Mouse (Mus musculus): Measurements from ENCODE around the gene Rasal2.

- TF ChIP-seq POLR2A (IDR thresholded peaks at IDR 0.05; ENCODE audit: insufficient read length, low read depth) (no peak), REST (IDR thresholded peaks at IDR 0.05; ENCODE audit: insufficient read depth, insufficient read length) (no peak), MAX (IDR thresholded peaks at IDR 0.05; ENCODE audit: low read depth) (no peak), POLR2AphosphoS2 (IDR thresholded peaks at IDR 0.05; ENCODE audit: insufficient read length, low read depth) (no peak), TCF12 (IDR thresholded peaks at IDR 0.05; ENCODE audit: insufficient read depth, poor library complexity, severe bottlenecking) (no peak), MYOD1 (IDR thresholded peaks at IDR 0.05; ENCODE audit: control insufficient read depth in 1 of 3, insufficient read length in 2 of 3, low read depth in 2 of 3) (no peak)
Measured at GRCm38 (mm10) chr1:157114492-157114891, 297.9 kb downstream of the Rasal2 start.

All from myocyte (in vitro differentiated cells).